Mouse (Mus musculus): ENCODE measurements at regions not wholly inside any gene's neighbourhood (a gene's known extent, or its start where the extent isn't known, plus 50 kb on each side); places are given as distances from the start of the nearest gene placed in this dataset.

DNA sequence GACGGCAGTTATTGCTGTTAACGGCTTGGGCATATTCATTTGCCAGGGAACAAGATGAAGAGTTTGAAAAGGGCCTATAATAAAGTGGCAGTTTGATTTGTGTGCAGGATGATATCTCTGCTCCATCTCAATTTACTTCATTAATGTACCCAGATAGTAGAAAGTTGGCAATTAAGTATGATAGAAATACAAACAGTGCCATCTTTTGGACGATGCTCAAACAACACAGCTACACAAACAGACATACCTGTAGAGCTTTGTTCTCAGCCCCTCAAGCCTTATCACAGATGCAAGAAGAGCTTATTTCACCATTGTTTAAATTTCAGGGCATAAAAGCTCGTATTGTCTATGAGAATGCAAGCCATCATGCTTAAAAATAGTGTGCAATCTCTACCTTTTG lies 82.2 kb downstream of the Tnfsf11 start:
- H3K4me2 ChIP-seq (ENCODE audit: low read length), result no peak overlapping the region
- DNase-seq (ENCODE audit: low spot score) (peak; percentile 66), ATAC-seq (no peak)
- H3K36me3 ChIP-seq (ENCODE audit: control insufficient read depth, insufficient read depth, low read length), result no peaks in the 10 kb centered on the region
- no peaks in the 10 kb centered on the region for H3K4me1 ChIP-seq (ENCODE audit: control insufficient read depth, insufficient read depth, low read length)
- H3K4me3 ChIP-seq (ENCODE audit: low read depth, low read length), result no peak overlapping the region
- H3K27me3 ChIP-seq (replicated peaks; ENCODE audit: control insufficient read depth, insufficient read depth, low read length), result no peaks in the 10 kb centered on the region
- WGBS, result 66% methylated on average over 4 of the region's 4 CpGs
- H3K27ac ChIP-seq (ENCODE audit: low read depth, low read length), result no peak overlapping the region
- H3K9ac ChIP-seq (ENCODE audit: low read length), result no peak overlapping the region
- no peaks in the 10 kb centered on the region for H3K9me3 ChIP-seq (replicated peaks; ENCODE audit: control insufficient read depth, low read length)

GRCm38 (mm10) chr14:78216229-78216963 lies 91.4 kb downstream of the Tnfsf11 start:
- H3K27ac ChIP-seq (ENCODE audit: low read depth, low read length), result no peak overlapping the region
- H3K4me1 ChIP-seq (ENCODE audit: control insufficient read depth, insufficient read depth, low read length), result peaks cover 9% of the 10 kb centered on the region; the same call in 1 of the 2 replicates
- H3K36me3 ChIP-seq (ENCODE audit: control insufficient read depth, insufficient read depth, low read length), result no peaks in the 10 kb centered on the region
- H3K27me3 ChIP-seq (replicated peaks; ENCODE audit: control insufficient read depth, insufficient read depth, low read length), result no peaks in the 10 kb centered on the region
- WGBS, result 14% methylated on average over 15 of the region's 15 CpGs
- no peak overlapping the region for H3K9ac ChIP-seq (ENCODE audit: low read length)
- DNase-seq (ENCODE audit: low spot score), result peak; percentile 54
- H3K4me3 ChIP-seq (ENCODE audit: low read depth, low read length), result no peak overlapping the region
- no peaks in the 10 kb centered on the region for H3K9me3 ChIP-seq (replicated peaks; ENCODE audit: control insufficient read depth, low read length)
- H3K4me2 ChIP-seq (ENCODE audit: low read length), result peak overlapping the region; percentile 6; the same call in 1 of the 2 replicates
- peak; percentile 65 for ATAC-seq

DNA sequence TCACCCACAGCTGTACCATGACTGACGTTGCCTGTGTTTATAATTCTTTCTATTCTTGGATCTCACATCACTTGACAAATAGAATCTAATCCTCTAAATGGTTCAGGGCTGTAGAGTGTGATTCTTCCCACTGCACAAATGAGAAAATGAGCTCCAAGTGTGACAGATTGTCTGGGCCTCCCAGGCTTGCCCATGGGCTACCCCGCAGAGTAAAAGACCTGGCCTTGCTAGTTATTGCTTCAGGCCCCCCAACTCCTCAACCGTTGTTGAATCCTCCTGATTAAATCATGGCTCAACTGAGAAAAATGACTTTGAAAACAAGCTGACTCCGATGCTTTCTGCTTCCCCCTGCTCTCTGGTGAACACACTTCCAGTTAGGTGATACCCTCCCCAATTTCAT lies 92.4 kb downstream of the Tnfsf11 start:
- ATAC-seq (no peak), DNase-seq (ENCODE audit: low spot score) (no peak)
- H3K4me2 ChIP-seq (ENCODE audit: low read length), result no peak overlapping the region
- 59% methylated on average over 4 of the region's 4 CpGs for WGBS
- no peak overlapping the region for H3K27ac ChIP-seq (ENCODE audit: low read depth, low read length)
- peaks cover 9% of the 10 kb centered on the region; the same call in 1 of the 2 replicates for H3K4me1 ChIP-seq (ENCODE audit: control insufficient read depth, insufficient read depth, low read length)
- H3K4me3 ChIP-seq (ENCODE audit: low read depth, low read length), result no peak overlapping the region
- H3K9me3 ChIP-seq (replicated peaks; ENCODE audit: control insufficient read depth, low read length), result no peaks in the 10 kb centered on the region
- no peak overlapping the region for H3K9ac ChIP-seq (ENCODE audit: low read length)
- no peaks in the 10 kb centered on the region for H3K36me3 ChIP-seq (ENCODE audit: control insufficient read depth, insufficient read depth, low read length)
- no peaks in the 10 kb centered on the region for H3K27me3 ChIP-seq (replicated peaks; ENCODE audit: control insufficient read depth, insufficient read depth, low read length)

- peak; percentile 68; the same call in 1 of the 2 replicates for ATAC-seq
- H3K4me1 ChIP-seq (ENCODE audit: control insufficient read depth, insufficient read depth, low read length), result no peaks in the 10 kb centered on the region
- no peaks in the 10 kb centered on the region for H3K36me3 ChIP-seq (ENCODE audit: control insufficient read depth, insufficient read depth, low read length)
- peak; percentile 43 for DNase-seq (ENCODE audit: low spot score)
- no peak overlapping the region for H3K4me2 ChIP-seq (ENCODE audit: low read length)
- H3K9ac ChIP-seq (ENCODE audit: low read length), result no peak overlapping the region
- no peaks in the 10 kb centered on the region for H3K9me3 ChIP-seq (replicated peaks; ENCODE audit: control insufficient read depth, low read length)
- no peaks in the 10 kb centered on the region for H3K27me3 ChIP-seq (replicated peaks; ENCODE audit: control insufficient read depth, insufficient read depth, low read length)
- WGBS, result 70% methylated on average over 4 of the region's 4 CpGs
- H3K4me3 ChIP-seq (ENCODE audit: low read depth, low read length), result no peak overlapping the region
- H3K27ac ChIP-seq (ENCODE audit: low read depth, low read length), result peak overlapping the region; percentile 73
Observed at GRCm38 (mm10) chr14:78204566-78204863, 103.3 kb downstream of the Tnfsf11 start.

DNA sequence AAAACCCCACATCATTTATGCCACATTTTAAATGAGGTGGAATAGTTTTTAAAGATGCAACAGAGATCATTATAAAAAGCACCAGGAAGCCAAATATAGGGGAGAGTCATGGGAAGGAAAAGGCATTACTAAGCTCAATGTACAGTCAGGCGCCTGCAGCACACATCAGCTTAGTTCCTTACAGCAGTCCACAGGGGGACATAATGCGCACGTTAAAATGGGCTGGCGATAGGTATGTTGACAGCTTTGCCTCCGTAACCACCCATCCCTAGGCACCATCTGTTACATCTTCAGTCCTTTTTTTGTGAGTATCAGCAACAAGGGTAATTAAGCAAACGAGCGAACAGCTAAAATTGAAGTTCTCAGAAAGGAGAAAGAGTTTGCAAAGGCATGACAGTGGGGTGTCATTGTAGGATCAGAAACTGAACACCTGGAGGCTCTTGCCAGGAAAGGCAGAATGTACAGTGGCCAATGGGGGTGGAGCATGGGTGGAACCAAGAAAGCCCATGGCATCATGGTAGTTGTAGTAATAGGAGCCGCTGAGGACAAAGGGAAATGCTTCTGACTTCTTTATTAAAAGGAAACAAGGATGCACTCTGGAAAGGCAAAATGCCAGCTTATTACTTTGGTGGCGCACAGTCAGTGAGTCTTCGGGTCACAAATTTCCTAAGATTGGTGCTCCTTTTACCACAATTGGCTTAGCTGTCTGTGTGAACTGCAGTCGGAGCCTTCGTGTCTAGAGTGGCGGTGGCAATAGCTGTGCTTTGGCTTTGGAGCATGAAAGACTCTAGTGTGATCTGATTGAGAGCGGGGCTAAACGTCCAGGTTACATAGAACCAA lies 103.9 kb downstream of the Tnfsf11 start:
- Histone ChIP-seq H3K9ac (ENCODE audit: low read length) (no peak overlapping the region), H3K4me1 (ENCODE audit: control insufficient read depth, insufficient read depth, low read length) (no peaks in the 10 kb centered on the region), H3K9me3 (replicated peaks; ENCODE audit: control insufficient read depth, low read length) (no peaks in the 10 kb centered on the region), H3K4me2 (ENCODE audit: low read length) (peak overlapping the region; percentile 29; the same call in 1 of the 2 replicates), H3K27ac (ENCODE audit: low read depth, low read length) (peak overlapping the region; percentile 73), H3K27me3 (replicated peaks; ENCODE audit: control insufficient read depth, insufficient read depth, low read length) (no peaks in the 10 kb centered on the region), H3K36me3 (ENCODE audit: control insufficient read depth, insufficient read depth, low read length) (no peaks in the 10 kb centered on the region), H3K4me3 (ENCODE audit: low read depth, low read length) (no peak overlapping the region)
- 63% methylated on average over 15 of the region's 15 CpGs for WGBS
- DNase-seq (ENCODE audit: low spot score) (peak; percentile 86), ATAC-seq (peak; percentile 91)

GRCm38 (mm10) chr14:78202781-78203180 lies 105.1 kb downstream of the Tnfsf11 start:
- ATAC-seq (no peak), DNase-seq (ENCODE audit: low spot score) (peak; percentile 26)
- no peaks in the 10 kb centered on the region for H3K9me3 ChIP-seq (replicated peaks; ENCODE audit: control insufficient read depth, low read length)
- H3K9ac ChIP-seq (ENCODE audit: low read length), result no peak overlapping the region
- 92% methylated on average over 1 of the region's 1 CpGs for WGBS
- no peaks in the 10 kb centered on the region for H3K36me3 ChIP-seq (ENCODE audit: control insufficient read depth, insufficient read depth, low read length)
- H3K27ac ChIP-seq (ENCODE audit: low read depth, low read length), result no peak overlapping the region
- H3K4me1 ChIP-seq (ENCODE audit: control insufficient read depth, insufficient read depth, low read length), result no peaks in the 10 kb centered on the region
- no peak overlapping the region for H3K4me3 ChIP-seq (ENCODE audit: low read depth, low read length)
- no peaks in the 10 kb centered on the region for H3K27me3 ChIP-seq (replicated peaks; ENCODE audit: control insufficient read depth, insufficient read depth, low read length)
- no peak overlapping the region for H3K4me2 ChIP-seq (ENCODE audit: low read length)

DNA sequence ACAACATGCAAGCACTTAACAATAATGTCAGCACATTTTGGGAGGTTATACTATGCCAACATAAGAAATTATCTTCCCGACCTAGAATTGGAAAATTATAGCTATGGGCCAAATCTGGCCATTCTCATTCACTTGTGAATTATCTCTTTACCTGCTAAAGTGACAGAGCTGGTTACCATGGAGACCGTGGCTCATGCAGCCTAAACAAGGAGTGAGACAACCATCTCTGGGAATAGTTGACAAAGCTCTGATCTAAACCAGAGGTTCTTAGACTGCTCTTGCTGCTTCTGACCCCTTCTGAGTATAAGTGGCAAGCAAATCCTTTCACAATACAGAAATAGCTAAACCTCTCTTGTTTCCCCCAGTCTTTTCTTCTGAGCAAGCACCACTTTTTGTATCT lies 108.7 kb upstream of the Fam216b start:
- no peaks in the 10 kb centered on the region for H3K27me3 ChIP-seq (replicated peaks; ENCODE audit: control insufficient read depth, insufficient read depth, low read length)
- ATAC-seq, result no peak
- H3K27ac ChIP-seq (ENCODE audit: low read depth, low read length), result no peak overlapping the region
- H3K4me1 ChIP-seq (ENCODE audit: control insufficient read depth, insufficient read depth, low read length), result no peaks in the 10 kb centered on the region
- H3K4me2 ChIP-seq (ENCODE audit: low read length), result no peak overlapping the region
- DNase-seq (ENCODE audit: low spot score), result peak; percentile 63
- no peak overlapping the region for H3K9ac ChIP-seq (ENCODE audit: low read length)
- no peak overlapping the region for H3K4me3 ChIP-seq (ENCODE audit: low read depth, low read length)
- WGBS, result 85% methylated on average over 2 of the region's 2 CpGs
- no peaks in the 10 kb centered on the region for H3K9me3 ChIP-seq (replicated peaks; ENCODE audit: control insufficient read depth, low read length)
- no peaks in the 10 kb centered on the region for H3K36me3 ChIP-seq (ENCODE audit: control insufficient read depth, insufficient read depth, low read length)

DNA sequence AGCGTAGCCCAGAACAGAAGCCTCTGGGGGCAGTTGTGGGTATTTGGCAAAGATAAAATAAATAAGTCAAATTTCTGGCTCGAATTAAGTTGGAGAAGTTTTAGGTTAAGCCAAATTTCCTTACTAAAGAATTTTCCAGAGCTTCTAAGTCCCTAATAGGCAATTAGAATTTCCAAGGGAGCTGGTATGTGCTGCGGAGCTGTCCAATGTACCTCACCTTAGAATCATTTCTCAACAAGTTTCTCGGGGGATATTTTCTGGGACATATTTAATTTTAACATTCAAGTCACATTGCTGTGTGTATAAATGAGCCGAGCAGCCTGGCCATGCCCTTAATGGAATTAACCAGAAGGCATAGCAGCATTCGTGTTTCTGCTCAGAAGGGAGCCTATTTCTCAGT lies 90.8 kb upstream of the Fam216b start:
- ATAC-seq (no peak), DNase-seq (ENCODE audit: low spot score) (no peak)
- Histone ChIP-seq H3K27ac (ENCODE audit: low read depth, low read length) (no peak overlapping the region), H3K9me3 (replicated peaks; ENCODE audit: control insufficient read depth, low read length) (no peaks in the 10 kb centered on the region), H3K4me2 (ENCODE audit: low read length) (no peak overlapping the region), H3K4me1 (ENCODE audit: control insufficient read depth, insufficient read depth, low read length) (no peaks in the 10 kb centered on the region), H3K4me3 (ENCODE audit: low read depth, low read length) (no peak overlapping the region), H3K9ac (ENCODE audit: low read length) (no peak overlapping the region), H3K27me3 (replicated peaks; ENCODE audit: control insufficient read depth, insufficient read depth, low read length) (no peaks in the 10 kb centered on the region), H3K36me3 (ENCODE audit: control insufficient read depth, insufficient read depth, low read length) (no peaks in the 10 kb centered on the region)
- WGBS, result 63% methylated on average over 6 of the region's 6 CpGs

DNA sequence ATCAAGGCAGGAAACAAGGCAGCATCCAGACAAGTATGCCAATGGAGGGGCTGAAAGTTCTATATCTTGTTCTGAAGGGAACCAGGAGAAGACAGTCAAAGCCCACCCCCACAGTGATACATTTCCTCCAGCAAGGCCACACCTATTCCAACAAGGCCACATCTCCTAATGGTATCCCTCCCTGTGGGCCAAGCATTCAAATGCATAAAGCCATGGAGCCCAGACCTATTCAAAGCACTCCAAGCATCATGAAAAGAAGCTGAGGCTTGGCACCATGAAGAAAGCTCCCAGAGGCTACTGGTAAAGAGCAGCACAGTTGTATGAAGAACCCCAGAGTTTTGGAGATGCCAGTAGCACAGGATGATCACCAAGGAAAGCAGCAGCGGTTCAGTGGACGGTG lies 84.6 kb upstream of the Fam216b start:
- H3K27me3 ChIP-seq (replicated peaks; ENCODE audit: control insufficient read depth, insufficient read depth, low read length), result no peaks in the 10 kb centered on the region
- no peak for ATAC-seq
- no peaks in the 10 kb centered on the region for H3K4me1 ChIP-seq (ENCODE audit: control insufficient read depth, insufficient read depth, low read length)
- no peak overlapping the region for H3K27ac ChIP-seq (ENCODE audit: low read depth, low read length)
- no peaks in the 10 kb centered on the region for H3K36me3 ChIP-seq (ENCODE audit: control insufficient read depth, insufficient read depth, low read length)
- H3K9me3 ChIP-seq (replicated peaks; ENCODE audit: control insufficient read depth, low read length), result no peaks in the 10 kb centered on the region
- no peak overlapping the region for H3K4me2 ChIP-seq (ENCODE audit: low read length)
- no peak overlapping the region for H3K4me3 ChIP-seq (ENCODE audit: low read depth, low read length)
- WGBS, result 94% methylated on average over 2 of the region's 2 CpGs
- H3K9ac ChIP-seq (ENCODE audit: low read length), result no peak overlapping the region
- no peak for DNase-seq (ENCODE audit: low spot score)

Measured in forebrain, embryonic 14.5 days (tissue).